Mouse (Mus musculus): ENCODE measurements around the gene Supt20.
"Not testable (repeated sequence)": the region's sequence is repeated elsewhere in the genome, so short reads cannot be mapped to it uniquely, and the experiment has no call there.

Gene Supt20

DNA sequence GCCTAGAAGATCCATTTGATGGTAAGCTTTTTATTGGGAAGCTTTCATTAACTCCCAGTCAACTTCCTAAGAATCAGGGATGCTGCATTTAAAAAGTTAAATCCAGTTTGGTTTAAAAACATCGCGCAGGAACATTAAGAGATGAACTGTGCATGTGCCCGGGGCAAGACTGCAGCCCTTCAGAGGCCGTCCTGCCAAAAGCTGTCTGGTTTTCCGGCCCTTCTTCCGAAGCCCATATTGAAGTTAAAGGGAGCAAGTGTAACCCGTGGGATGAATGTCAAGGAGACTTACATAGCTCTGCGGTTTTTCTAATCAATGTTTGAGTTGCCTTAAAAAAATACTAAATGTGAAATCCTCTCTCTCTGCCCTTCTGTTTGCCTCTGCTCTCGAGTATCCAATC, 66.6 kb downstream of the Supt20 start:
- no peak for DNase-seq

- DNase-seq = no peak
Observed at GRCm38 (mm10) chr3:54760321-54761115, 67.9 kb downstream of the Supt20 start.

GRCm38 (mm10) chr3:54761258-54761657, 68.7 kb downstream of the Supt20 start:
- DNase-seq = no peak

DNA sequence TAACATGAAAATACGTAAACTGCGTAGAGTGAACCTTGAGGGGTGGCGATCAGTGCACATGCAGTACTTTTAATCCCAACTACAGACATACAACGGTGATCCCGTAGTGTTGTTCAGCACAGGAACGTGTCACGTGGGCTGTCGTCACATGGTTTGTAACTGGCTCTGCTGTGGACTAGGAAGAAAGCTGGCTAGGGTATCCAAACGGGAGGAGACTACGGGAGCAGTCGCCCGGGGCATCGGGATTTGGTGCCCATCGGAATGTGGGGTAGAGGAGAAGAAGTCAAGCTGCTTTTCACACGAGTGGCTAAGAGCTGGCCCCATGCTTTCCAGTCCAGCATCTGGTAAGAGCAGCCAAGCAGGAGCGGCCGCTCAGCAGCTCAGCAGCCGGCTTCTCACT, 71.8 kb downstream of the Supt20 start:
- peak; percentile 9 for DNase-seq

GRCm38 (mm10) chr3:54765521-54765920, 72.9 kb downstream of the Supt20 start:
- not testable (repeated sequence) for DNase-seq

GRCm38 (mm10) chr3:54766034-54766433, 73.4 kb downstream of the Supt20 start:
- DNase-seq = no peak

DNA sequence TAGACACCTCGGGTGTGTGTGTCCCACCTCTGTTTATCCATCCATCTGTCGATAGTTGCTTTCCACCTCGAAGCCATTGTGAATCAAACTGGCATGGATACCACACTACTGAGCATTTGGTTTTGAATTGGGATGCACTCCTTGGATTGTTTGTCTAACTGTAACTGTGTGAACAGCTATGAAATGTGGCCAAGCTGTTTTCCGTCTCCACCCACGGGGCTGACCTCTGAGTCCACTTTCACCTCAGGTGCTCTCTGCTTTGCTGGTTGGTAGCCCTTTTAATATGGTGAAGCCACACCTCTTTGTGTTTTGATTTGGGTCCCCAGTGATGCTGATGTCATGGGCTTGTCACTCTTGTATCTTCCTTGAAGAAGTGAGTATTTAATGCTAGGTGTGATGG, 74.2 kb downstream of the Supt20 start:
- no peak for DNase-seq

GRCm38 (mm10) chr3:54768592-54768991, 76.0 kb downstream of the Supt20 start:
- no peak for DNase-seq

GRCm38 (mm10) chr3:54769349-54770275, 77.0 kb downstream of the Supt20 start:
- no peak for DNase-seq

GRCm38 (mm10) chr3:54773613-54774012, 81.0 kb downstream of the Supt20 start:
- no peak for DNase-seq

- no peak for DNase-seq
Observed at GRCm38 (mm10) chr3:54775989-54776631, 83.5 kb downstream of the Supt20 start.
